Mouse (Mus musculus) stomach, embryonic 15.5 days (tissue): ENCODE results near the gene Nkain4. TPM values are rescaled to one million over a fixed set of nuclear protein-coding genes. Genes with fewer than 3 reads are reported as not detected.

Experiments
- ATAC-seq: fragments of 200-750 bp; cut with Nextera tagmentation; 2 replicates; pipeline ENCODE4 v1.8.0; 2017; ENCODE audit warnings: low read depth, moderate number of reproducible peaks, moderate TSS enrichment; ENCODE audit not compliant: insufficient read depth, low FRiP score
- H3K27ac ChIP-seq: fragments of 300-500 bp; sonication (generic); 2 replicates; pipeline ENCODE4 v1.5.1; 2015; ENCODE audit warnings: mild to moderate bottlenecking, inconsistent platforms
- H3K27me3 ChIP-seq: fragments of 300-500 bp; sonication (generic); replicated peaks from 2 replicates; pipeline ENCODE4 v1.6.1; 2015; ENCODE audit warnings: inconsistent platforms
- H3K36me3 ChIP-seq: fragments of 300-500 bp; sonication (generic); 2 replicates; pipeline ENCODE4 v1.6.1; 2015; ENCODE audit warnings: inconsistent platforms
- H3K4me1 ChIP-seq: fragments of 300-500 bp; sonication (generic); 2 replicates; pipeline ENCODE4 v1.6.1; 2015; ENCODE audit warnings: inconsistent platforms
- H3K4me2 ChIP-seq: fragments of 300-500 bp; sonication (generic); 2 replicates; pipeline ENCODE4 v1.6.1; 2015; ENCODE audit warnings: mild to moderate bottlenecking, inconsistent platforms
- H3K4me3 ChIP-seq: fragments of 300-500 bp; sonication (generic); replicated peaks from 2 replicates; pipeline ENCODE4 v1.5.1; 2015; ENCODE audit warnings: inconsistent platforms
- H3K9ac ChIP-seq: fragments of 300-500 bp; sonication (generic); 2 replicates; pipeline ENCODE4 v1.6.1; 2015; ENCODE audit warnings: inconsistent platforms
- H3K9me3 ChIP-seq: fragments of 300-500 bp; sonication (generic); 2 replicates; pipeline ENCODE4 v1.6.1; 2016; ENCODE audit warnings: inconsistent platforms
- WGBS: fragments of 180-500 bp; shearing (Covaris S2); methylation state at CpG from one replicate; pipeline ENCODE4 v1.1.7; 2015; 5-methylcytosine and 5-hydroxymethylcytosine counted together
- polyA plus RNA-seq: library from polyadenylated mRNA; unstranded; fragments of >200 nt; fragmentation: Nextera tagmentation; extraction: Ambion mirVana; gene quantifications from 2 replicates; pipeline ENCODE4 v1.2.1, GENCODE M21; 2015

The Nkain4 gene
- polyA plus RNA-seq, 1 experiment from 2014 or later = 50.8 TPM

DNA sequence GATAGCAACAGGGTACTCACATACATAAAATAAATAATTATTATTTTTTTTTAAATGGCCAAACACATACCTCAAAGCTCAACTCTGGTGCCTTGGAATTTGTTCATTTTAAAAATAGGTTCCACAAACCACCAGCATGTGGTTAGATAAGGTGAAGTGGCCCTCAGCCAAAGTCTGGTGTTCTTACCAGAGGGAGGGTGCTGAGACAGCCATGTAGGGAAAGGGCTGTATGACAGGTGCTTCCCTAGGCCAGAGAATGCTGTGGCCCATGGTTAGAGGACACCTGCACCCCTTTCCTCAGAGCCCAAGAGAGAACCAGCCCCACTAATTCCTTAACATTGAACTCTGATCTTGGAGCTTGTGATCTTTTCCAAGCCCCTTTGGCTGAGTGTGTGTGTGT is 14.3 kb downstream of the Nkain4 start:
- ATAC-seq = no peak
- H3K27ac ChIP-seq = no peak overlapping the region

DNA sequence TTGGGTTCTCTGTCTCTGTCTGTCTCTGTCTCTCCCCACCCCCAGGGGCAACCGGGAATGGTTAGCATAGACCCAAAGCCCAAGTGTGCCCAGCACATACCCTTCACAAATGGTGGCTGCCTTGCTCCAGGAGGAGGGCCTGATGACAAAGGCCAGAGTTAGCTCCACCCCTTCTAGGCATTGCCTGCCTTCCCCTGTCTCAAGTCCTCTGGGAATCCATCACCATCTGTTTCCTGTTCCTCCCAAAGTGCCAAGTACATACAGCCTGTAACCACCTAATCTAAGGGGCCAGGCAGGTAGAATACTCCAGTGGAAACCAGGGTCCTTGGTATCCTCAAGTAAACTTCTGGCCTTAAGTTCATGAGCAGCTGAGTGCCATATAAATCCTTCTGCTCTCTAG is 22.1 kb downstream of the Nkain4 start:
- no peak; the same call in 1 of the 2 replicates for ATAC-seq
- no peak overlapping the region for H3K4me3 ChIP-seq
- H3K9me3 ChIP-seq = no peaks in the 10 kb centered on the region
- no peak overlapping the region for H3K27ac ChIP-seq
- H3K9ac ChIP-seq = no peak overlapping the region
- H3K36me3 ChIP-seq = no peaks in the 10 kb centered on the region
- H3K4me1 ChIP-seq = no peaks in the 10 kb centered on the region
- no peak overlapping the region for H3K4me2 ChIP-seq
- 76% methylated on average over 1 of the region's 1 CpGs for WGBS
- no peaks in the 10 kb centered on the region for H3K27me3 ChIP-seq

More for the DNA sequence above, 14.3 kb downstream of the Nkain4 start:
- Histone ChIP-seq H3K9ac (no peak overlapping the region), H3K4me2 (no peak overlapping the region), H3K4me1 (no peaks in the 10 kb centered on the region), H3K4me3 (no peak overlapping the region), H3K9me3 (no peaks in the 10 kb centered on the region), H3K27me3 (no peaks in the 10 kb centered on the region), H3K36me3 (no peaks in the 10 kb centered on the region)

DNA sequence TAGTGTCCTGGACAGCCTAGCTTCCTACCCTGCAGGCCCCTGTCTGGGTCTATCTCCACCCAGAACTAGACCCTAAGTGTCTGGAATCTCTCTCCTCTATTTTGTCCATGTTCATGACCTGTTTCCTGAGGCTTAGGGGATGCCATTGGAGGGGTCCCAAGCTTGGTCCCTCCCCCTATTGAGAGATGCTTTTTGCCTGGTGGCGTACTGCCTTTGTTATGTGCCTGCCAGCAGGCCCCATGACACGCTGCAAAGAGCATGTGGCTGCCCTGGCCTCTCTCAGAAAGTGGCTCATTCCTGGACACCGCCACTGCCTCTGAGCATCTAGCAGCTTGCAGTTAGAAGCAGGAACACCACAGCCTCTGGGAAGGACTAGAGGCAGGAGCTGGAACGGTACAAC is 25.8 kb downstream of the Nkain4 start, which contains the start of gene Birc7:
TSS of gene Birc7 (plus strand) at position 301 of the 400 bp plus-strand sequence.
- Histone ChIP-seq H3K4me1 (no peaks in the 10 kb centered on the region), H3K9ac (no peak within 1 kb of the TSS), H3K27me3 (no peaks in the 10 kb centered on the region), H3K27ac (no peak within 1 kb of the TSS), H3K4me2 (no peak within 1 kb of the TSS), H3K9me3 (no peaks in the 10 kb centered on the region), H3K4me3 (no peak within 1 kb of the TSS), H3K36me3 (no peaks in the 10 kb centered on the region)
- no peak for ATAC-seq
- 60% methylated on average over 4 of the region's 4 CpGs for WGBS

DNA sequence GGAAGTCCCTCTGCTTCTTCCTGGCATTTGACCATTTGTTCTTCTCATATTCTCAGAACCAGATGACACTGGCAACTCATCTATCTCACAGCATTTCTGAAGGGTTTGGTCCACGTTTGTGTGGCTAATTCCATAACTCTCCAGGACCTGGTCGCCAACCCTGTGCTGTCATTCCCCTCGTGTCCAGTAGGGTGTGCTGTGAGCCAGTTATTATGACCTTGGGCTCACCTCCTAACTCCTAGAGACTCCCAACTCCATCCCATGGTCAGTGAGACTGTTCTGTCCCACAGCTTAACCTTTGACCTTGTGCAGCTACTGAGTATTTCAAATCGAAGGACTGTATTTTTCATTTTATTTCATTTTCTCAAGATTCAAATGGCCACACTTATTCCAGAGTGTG is 29.3 kb downstream of the Nkain4 start:
- Histone ChIP-seq H3K9me3 (no peaks in the 10 kb centered on the region), H3K9ac (no peak overlapping the region), H3K36me3 (no peaks in the 10 kb centered on the region), H3K27ac (no peak overlapping the region), H3K4me2 (no peak overlapping the region), H3K27me3 (no peaks in the 10 kb centered on the region), H3K4me1 (no peaks in the 10 kb centered on the region), H3K4me3 (no peak overlapping the region)
- WGBS = 5% methylated on average over 4 of the region's 4 CpGs
- no peak for ATAC-seq

DNA sequence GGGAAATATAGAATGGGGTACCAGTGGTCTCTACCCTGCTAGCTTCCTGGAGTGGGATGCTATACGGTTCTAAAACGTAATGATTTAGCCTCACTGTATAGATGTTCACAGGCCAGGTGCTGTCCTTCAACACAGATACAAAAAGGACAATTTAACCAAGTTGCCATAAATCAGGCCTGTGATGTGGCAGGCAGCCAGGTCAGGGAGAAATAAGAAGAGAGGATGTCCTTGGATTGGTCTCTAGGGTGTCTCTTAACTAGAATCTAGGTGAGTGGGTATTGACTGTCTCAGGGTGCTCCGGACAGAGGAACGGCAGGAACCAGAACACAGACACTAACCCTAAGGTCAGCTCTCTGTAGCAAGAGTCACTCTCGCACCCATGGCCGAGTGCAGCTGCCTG is 31.8 kb downstream of the Nkain4 start:
- H3K27me3 ChIP-seq = no peaks in the 10 kb centered on the region
- no peaks in the 10 kb centered on the region for H3K9me3 ChIP-seq
- no peak overlapping the region for H3K4me3 ChIP-seq
- H3K4me1 ChIP-seq = peaks cover 4% of the 10 kb centered on the region; the same call in 1 of the 2 replicates
- no peak overlapping the region for H3K9ac ChIP-seq
- no peak overlapping the region for H3K4me2 ChIP-seq
- no peak for ATAC-seq
- H3K36me3 ChIP-seq = peaks cover 6% of the 10 kb centered on the region; the same call in 1 of the 2 replicates
- WGBS = 86% methylated on average over 6 of the region's 6 CpGs
- H3K27ac ChIP-seq = no peak overlapping the region

DNA sequence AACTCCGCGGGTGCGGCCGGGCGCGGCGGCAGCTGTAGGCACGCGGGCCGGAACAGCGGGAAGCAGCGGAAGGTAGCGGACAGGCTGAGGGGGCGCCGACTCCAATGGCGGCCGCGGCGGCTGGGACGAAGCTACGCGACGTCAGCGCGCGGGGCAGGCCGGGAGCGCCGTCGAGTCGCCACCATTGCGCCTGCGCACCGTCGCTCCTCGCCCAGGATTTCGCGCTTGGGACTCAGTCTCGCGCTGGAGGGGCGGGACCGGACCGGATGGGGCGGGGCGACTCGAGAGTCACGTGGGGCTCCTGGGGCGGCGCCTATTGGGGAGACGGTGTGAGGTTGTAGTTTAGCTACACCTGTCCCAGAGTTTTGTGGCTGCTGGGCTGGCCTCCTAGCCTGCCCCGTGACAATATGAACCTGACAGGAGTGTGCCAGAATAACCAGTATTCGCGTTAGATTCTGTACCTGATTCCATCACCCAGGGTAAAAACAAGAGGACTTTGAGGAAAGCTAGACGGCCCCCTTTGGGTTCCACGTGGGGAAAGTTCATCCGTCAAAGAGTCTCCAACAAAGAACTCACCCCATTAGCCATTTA is 33.6 kb downstream of the Nkain4 start, which contains the start of gene Ythdf1:
TSS of gene Ythdf1 (minus strand) at position 140 of the 591 bp plus-strand sequence.
- ATAC-seq = peak; percentile 94
- H3K36me3 ChIP-seq = peaks cover 8% of the 10 kb centered on the region; the same call in 1 of the 2 replicates
- H3K9me3 ChIP-seq = no peaks in the 10 kb centered on the region
- H3K4me3 ChIP-seq = peak within 1 kb of the TSS; percentile 99
- peaks cover 8% of the 10 kb centered on the region for H3K4me1 ChIP-seq
- H3K9ac ChIP-seq = peak within 1 kb of the TSS; percentile 100
- H3K27ac ChIP-seq = peak within 1 kb of the TSS; percentile 71
- H3K27me3 ChIP-seq = no peaks in the 10 kb centered on the region
- H3K4me2 ChIP-seq = peak within 1 kb of the TSS; percentile 64
- WGBS = 1% methylated on average over 56 of the region's 56 CpGs

DNA sequence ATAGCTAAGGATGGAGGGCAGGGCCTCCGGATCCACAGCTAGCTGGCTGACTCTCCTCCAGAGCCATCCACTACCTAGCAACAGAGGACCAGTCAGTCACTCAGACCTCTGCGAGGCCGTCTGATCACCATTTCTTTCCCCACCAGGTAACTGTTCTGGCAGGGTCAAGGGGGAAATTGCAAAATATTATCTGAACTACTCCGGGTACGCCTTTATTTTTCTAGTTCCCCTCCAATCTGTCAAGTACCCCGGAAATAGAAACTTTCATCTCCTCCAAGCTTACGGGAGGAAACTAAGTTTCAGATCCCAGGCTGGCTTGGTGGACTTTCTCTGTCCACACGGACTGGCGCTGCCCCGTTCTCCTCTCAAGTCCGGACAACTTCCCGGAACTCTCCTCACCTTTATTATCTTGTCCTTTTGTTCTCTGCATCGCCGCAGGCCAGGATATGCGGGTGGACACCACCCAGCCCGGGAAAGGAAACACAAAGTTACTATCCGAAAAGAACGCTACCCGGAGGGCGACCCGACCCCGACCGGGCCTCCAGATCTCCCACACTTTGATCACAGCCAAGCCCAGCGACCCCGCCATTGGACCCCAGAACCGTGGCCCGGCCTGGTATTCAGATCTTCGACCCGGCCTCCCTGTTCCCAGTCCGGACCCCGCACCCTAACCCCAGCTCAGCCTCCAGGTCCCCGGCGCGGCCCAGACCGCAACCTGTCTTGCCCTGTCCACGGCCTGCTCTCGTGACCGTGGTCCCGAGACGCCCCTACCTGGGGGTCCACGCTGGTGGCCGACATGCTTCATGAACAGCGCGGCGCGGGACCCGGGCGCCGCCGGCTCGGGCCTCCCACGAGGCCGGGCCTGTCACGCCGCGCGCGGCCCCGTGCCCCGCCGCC is 34.3 kb downstream of the Nkain4 start:
- H3K27me3 ChIP-seq = no peaks in the 10 kb centered on the region
- peaks cover 8% of the 10 kb centered on the region; the same call in 1 of the 2 replicates for H3K36me3 ChIP-seq
- peak; percentile 29; the same call in 1 of the 2 replicates for ATAC-seq
- WGBS = under 1% methylated on average over 61 of the region's 61 CpGs
- peak overlapping the region; percentile 71 for H3K27ac ChIP-seq
- no peaks in the 10 kb centered on the region for H3K9me3 ChIP-seq
- H3K4me3 ChIP-seq = peak overlapping the region; percentile 99
- peak overlapping the region; percentile 100 for H3K9ac ChIP-seq
- H3K4me1 ChIP-seq = peaks cover 11% of the 10 kb centered on the region
- peak overlapping the region; percentile 64 for H3K4me2 ChIP-seq

DNA sequence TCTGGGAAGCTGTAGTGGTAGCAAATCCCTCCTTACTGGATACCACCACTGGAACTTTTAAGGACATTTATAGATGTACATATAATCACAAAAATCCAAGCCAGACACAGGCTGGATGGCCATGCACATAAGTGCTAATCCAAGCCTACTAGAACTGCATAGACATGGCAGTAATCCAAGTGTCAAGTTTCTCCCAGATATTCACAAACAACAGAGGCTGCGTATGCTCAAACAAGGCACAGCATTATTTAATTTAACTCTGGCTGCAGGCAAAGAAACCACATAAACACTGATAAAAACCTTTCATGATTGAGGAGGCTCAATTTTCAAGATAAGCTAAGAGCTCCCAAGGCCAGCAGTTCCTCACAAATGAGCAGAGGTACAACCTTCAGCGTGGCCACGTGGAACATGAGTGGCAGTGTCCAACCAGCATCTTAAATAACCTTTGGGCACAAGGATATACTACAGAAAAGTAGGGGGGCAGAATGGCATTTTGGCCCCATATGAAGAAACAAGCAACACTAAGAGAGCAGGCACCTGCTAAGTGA is 38.5 kb downstream of the Nkain4 start:
- no peak overlapping the region for H3K4me2 ChIP-seq
- H3K9ac ChIP-seq = no peak overlapping the region
- WGBS = 49% methylated on average over 3 of the region's 3 CpGs
- no peak for ATAC-seq
- no peak overlapping the region for H3K27ac ChIP-seq
- peaks cover 11% of the 10 kb centered on the region for H3K4me1 ChIP-seq
- H3K27me3 ChIP-seq = no peaks in the 10 kb centered on the region
- H3K36me3 ChIP-seq = peaks cover 30% of the 10 kb centered on the region
- no peak overlapping the region for H3K4me3 ChIP-seq
- no peaks in the 10 kb centered on the region for H3K9me3 ChIP-seq

DNA sequence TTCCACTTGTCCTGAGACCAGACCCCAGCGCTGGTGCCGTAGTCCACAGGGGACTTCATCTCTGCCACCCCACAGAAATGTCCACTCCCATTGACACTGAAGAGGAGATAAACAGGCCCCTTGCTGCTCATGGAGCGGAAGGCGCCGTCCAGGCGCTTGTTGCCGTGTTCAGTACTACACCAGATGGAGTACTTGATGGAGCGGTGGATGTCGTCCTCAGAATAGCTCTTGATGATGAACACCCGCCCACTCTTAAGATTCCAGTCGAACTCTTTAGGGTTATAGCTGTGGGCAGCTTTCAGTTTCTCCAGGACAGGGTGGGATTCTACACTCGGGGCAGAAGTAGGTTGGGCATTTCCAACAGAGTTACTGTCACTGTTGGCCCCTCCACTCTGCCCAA is 43.6 kb downstream of the Nkain4 start:
- H3K27me3 ChIP-seq = no peaks in the 10 kb centered on the region
- peaks cover 45% of the 10 kb centered on the region for H3K36me3 ChIP-seq
- no peak overlapping the region for H3K9ac ChIP-seq
- no peak overlapping the region for H3K4me2 ChIP-seq
- H3K9me3 ChIP-seq = no peaks in the 10 kb centered on the region
- no peak overlapping the region for H3K27ac ChIP-seq
- no peak for ATAC-seq
- H3K4me3 ChIP-seq = no peak overlapping the region
- peaks cover 3% of the 10 kb centered on the region; the same call in 1 of the 2 replicates for H3K4me1 ChIP-seq
- WGBS = 94% methylated on average over 12 of the region's 12 CpGs

DNA sequence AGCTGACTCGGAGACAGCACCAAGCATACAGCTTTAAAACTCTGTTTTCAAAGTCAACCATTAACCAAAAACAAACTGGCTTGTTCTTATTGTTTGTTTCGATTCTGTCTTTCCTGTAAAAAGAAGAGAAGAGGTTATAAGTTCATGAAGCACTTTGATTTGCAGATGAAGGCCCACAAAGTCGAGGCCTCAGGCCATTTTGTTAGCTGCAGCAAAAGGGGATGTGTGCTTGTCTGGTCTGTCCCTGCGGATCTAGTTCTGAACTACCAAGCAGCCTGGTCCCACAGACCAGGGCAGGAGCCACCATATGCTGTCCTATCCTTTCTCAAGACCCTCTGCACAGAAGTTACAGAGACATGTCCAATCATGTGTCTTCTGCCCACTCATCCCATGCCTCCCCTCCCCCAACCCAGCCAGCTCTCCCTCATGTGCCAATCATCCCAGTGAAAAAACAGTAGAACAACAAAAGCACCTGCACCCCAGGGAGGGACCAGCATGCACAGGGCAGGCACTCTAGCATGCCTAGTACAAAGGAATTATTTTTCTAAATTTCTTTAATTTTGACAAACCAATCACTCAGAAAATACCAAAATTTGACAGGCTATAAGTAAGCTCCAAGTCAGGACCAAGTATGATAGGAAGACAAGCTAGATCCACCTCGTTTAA is 48.8 kb downstream of the Nkain4 start:
- Histone ChIP-seq H3K27me3 (no peaks in the 10 kb centered on the region), H3K36me3 (peaks cover 31% of the 10 kb centered on the region), H3K9ac (no peak overlapping the region), H3K4me1 (no peaks in the 10 kb centered on the region), H3K27ac (no peak overlapping the region), H3K9me3 (no peaks in the 10 kb centered on the region), H3K4me2 (no peak overlapping the region), H3K4me3 (no peak overlapping the region)
- WGBS = 64% methylated on average over 5 of the region's 5 CpGs
- ATAC-seq = no peak

DNA sequence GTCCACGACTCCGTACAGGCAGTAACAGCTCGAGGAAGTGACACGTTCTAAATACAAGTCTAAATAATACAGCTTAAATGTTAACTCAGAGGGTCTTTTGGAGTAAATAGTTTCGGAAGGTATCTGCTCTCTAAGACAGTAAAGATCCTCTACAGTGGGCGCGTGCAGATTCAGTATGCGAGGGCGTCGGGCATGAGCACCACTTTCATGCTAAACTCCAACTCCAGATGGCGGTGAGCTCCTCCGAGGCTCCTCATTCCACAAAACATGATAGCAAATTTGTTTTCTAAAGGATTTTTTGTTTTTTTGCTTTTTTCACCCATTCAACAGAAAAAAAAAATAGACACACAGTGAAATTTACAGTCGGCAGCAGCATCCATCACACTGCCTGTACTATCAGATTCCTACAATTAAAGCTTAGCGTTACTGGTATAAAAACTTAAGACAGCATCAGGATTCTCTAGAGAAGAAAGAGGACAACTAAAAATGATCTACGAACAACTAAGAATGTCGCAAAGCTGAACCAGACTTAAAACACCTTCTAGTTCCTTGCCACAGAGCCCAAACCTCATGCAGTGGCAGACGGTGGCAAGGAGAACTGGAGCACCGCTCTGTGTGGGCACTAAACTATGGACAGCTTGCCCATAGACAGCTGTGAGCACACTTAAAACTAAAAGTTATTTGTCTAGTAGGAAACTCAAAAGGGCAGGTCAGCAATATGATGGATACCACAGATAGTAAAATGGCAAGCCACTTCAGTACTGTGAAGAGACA is 49.9 kb downstream of the Nkain4 start:
- Histone ChIP-seq H3K4me2 (no peak overlapping the region), H3K36me3 (0 out of 2 replicates have a peak, but pooled peaks cover 23% of the 10 kb centered on the region), H3K4me3 (no peak overlapping the region), H3K4me1 (no peaks in the 10 kb centered on the region), H3K27me3 (no peaks in the 10 kb centered on the region), H3K27ac (no peak overlapping the region), H3K9ac (no peak overlapping the region), H3K9me3 (no peaks in the 10 kb centered on the region)
- WGBS = 91% methylated on average over 18 of the region's 18 CpGs
- no peak for ATAC-seq
